Mouse (Mus musculus) adipocyte (in vitro differentiated cells): Measurements from ENCODE around the gene Ifna4.

Source experiments
- DNase-seq: peaks from one replicate; pipeline ENCODE4 v3.0.0-alpha.2; 2016; ENCODE audit warnings: low spot score

Gene Ifna4

GRCm38 (mm10) chr4:88867366-88867925 is 25.8 kb downstream of the Ifna4 start:
- DNase-seq: peak; percentile 81

GRCm38 (mm10) chr4:88867926-88868911 is 26.6 kb downstream of the Ifna4 start:
- DNase-seq: peak; percentile 7

GRCm38 (mm10) chr4:88872691-88873090 is 31.0 kb downstream of the Ifna4 start:
- DNase-seq: peak; percentile 76

- no peak for DNase-seq
Measured at GRCm38 (mm10) chr4:88875435-88876095, 33.9 kb downstream of the Ifna4 start.

GRCm38 (mm10) chr4:88876520-88876919 is 34.9 kb downstream of the Ifna4 start:
- peak; percentile 11 for DNase-seq

GRCm38 (mm10) chr4:88878246-88878645 is 36.6 kb downstream of the Ifna4 start:
- no peak for DNase-seq

GRCm38 (mm10) chr4:88878772-88879171 is 37.1 kb downstream of the Ifna4 start:
- DNase-seq: no peak

GRCm38 (mm10) chr4:88880101-88880500 is 38.4 kb downstream of the Ifna4 start, which contains the start of gene Ifne:
TSS of gene Ifne (minus strand) at chr4:88880201.
- DNase-seq: no peak

- no peak for DNase-seq
Measured at GRCm38 (mm10) chr4:88888236-88888635, 46.6 kb downstream of the Ifna4 start.
